Mouse (Mus musculus) embryonic facial prominence, embryonic 13.5 days (tissue): ENCODE results near the gene Agpat1. TPM values are rescaled to one million over a fixed set of nuclear protein-coding genes. Genes with fewer than 3 reads are reported as not detected.
A peak's percentile ranks its signal among the peaks of the same experiment; 100 is the strongest.

Experiments used
- ATAC-seq: fragments of 200-750 bp; cut with Nextera tagmentation; 2 replicates; pipeline ENCODE4 v1.8.0; 2017; ENCODE audit warnings: low read depth; ENCODE audit not compliant: insufficient number of reproducible peaks, insufficient read depth, low FRiP score, low TSS enrichment
- H3K27ac ChIP-seq: fragments of 300-500 bp; sonication (generic); 2 replicates; pipeline ENCODE4 v1.5.1; 2015; ENCODE audit warnings: moderate library complexity, mild to moderate bottlenecking, inconsistent platforms
- H3K27me3 ChIP-seq: fragments of 300-500 bp; sonication (generic); 2 replicates; pipeline ENCODE4 v1.6.1; 2015; ENCODE audit warnings: mild to moderate bottlenecking, inconsistent platforms
- H3K36me3 ChIP-seq: fragments of 300-500 bp; sonication (generic); 2 replicates; pipeline ENCODE4 v1.6.1; 2015; ENCODE audit warnings: mild to moderate bottlenecking, inconsistent platforms
- H3K4me1 ChIP-seq: fragments of 300-500 bp; sonication (generic); 2 replicates; pipeline ENCODE4 v1.6.1; 2015; ENCODE audit warnings: inconsistent platforms
- H3K4me2 ChIP-seq: fragments of 300-500 bp; sonication (generic); 2 replicates; pipeline ENCODE4 v1.6.1; 2015; ENCODE audit warnings: moderate library complexity, mild to moderate bottlenecking, inconsistent platforms
- H3K4me3 ChIP-seq: fragments of 300-500 bp; sonication (generic); 2 replicates; pipeline ENCODE4 v1.5.1; 2015; ENCODE audit warnings: mild to moderate bottlenecking, inconsistent platforms
- H3K9ac ChIP-seq: fragments of 300-500 bp; sonication (generic); 2 replicates; pipeline ENCODE4 v1.6.1; 2015; ENCODE audit warnings: mild to moderate bottlenecking, inconsistent platforms
- H3K9me3 ChIP-seq: fragments of 300-500 bp; sonication (generic); 2 replicates; pipeline ENCODE4 v1.6.1; 2016; ENCODE audit warnings: inconsistent platforms
- WGBS: fragments of 180-500 bp; shearing (Covaris S2); methylation state at CpG from one replicate; pipeline ENCODE4 v1.1.7; 2015; ENCODE audit warnings: mixed read lengths; 5-methylcytosine and 5-hydroxymethylcytosine counted together
- polyA plus RNA-seq: library from polyadenylated mRNA; unstranded; fragments of >200 nt; fragmentation: Nextera tagmentation; extraction: Ambion mirVana; gene quantifications from 2 replicates; pipeline ENCODE4 v1.2.1, GENCODE M21; 2015

Gene Agpat1
- polyA plus RNA-seq, 1 experiment from 2014 or later, result 57.5 TPM

DNA sequence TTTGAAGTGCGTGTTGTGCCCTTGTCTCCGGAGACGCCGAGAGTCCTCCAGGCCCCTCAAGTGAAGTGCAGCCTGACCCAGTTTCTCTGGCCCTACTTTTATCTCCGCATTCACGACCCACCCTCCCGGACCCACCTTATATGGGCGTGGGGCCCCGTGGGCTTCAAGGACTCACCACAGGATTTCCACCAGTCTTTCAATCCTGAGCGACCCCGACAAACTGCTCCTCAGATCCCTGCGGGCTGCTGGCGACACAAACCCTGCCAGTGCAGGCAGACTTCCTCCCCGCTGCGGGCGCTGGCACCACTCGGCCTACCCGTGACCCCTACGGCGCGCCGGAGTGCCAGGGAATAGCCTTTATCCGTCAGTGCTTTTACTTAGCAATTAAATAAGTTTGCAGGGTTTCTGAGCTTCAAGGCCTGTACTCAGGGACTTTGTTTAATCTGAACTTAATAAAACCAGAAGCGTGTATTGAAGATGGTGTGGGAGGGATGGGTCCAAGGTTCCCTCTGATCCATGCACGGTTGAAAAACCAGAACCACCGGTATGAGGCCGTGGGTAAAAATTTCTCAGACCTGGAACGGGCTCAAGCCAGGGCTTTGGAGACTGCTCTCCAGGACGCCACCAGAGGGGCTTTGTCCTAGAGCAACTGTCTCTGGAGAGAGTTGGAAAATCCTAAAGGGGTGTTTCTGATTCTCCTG, 24.0 kb downstream of the Agpat1 start, which contains the start of gene Ppt2:
Gene Ppt2 (minus strand): TSS at position 568 of the 701 bp plus-strand sequence.
- Histone ChIP-seq H3K27ac (peak within 1 kb of the TSS; percentile 97), H3K9me3 (no peaks in the 10 kb centered on the region), H3K4me2 (peak within 1 kb of the TSS; percentile 91), H3K4me1 (peaks cover 61% of the 10 kb centered on the region), H3K9ac (peak within 1 kb of the TSS; percentile 83), H3K36me3 (peaks cover 17% of the 10 kb centered on the region), H3K4me3 (peak within 1 kb of the TSS; percentile 82), H3K27me3 (peaks cover 38% of the 10 kb centered on the region)
- WGBS, result 2% methylated on average over 29 of the region's 29 CpGs
- ATAC-seq, result no peak

DNA sequence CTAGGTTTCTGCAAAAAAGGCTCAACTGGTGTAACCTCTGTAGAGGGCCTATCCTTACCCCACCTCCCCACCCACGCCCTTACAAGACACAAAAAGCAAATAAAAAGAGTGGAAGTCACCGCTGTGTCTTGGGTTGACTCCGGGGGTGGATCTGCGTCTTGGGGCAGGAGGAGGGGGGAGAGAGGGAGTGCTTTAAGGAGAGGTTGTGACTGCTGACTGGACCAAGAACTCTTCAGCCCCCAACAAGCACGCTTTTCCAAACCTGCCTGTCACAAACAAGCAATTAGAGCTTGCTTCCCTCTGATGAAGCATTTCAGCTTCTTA, 24.5 kb downstream of the Agpat1 start:
- Histone ChIP-seq H3K27me3 (peaks cover 43% of the 10 kb centered on the region), H3K27ac (peak overlapping the region; percentile 97), H3K4me3 (peak overlapping the region; percentile 82), H3K4me2 (peak overlapping the region; percentile 91), H3K4me1 (peaks cover 61% of the 10 kb centered on the region), H3K9ac (peak overlapping the region; percentile 83), H3K36me3 (peaks cover 13% of the 10 kb centered on the region), H3K9me3 (no peaks in the 10 kb centered on the region)
- ATAC-seq, result no peak
- 24% methylated on average over 5 of the region's 5 CpGs for WGBS

DNA sequence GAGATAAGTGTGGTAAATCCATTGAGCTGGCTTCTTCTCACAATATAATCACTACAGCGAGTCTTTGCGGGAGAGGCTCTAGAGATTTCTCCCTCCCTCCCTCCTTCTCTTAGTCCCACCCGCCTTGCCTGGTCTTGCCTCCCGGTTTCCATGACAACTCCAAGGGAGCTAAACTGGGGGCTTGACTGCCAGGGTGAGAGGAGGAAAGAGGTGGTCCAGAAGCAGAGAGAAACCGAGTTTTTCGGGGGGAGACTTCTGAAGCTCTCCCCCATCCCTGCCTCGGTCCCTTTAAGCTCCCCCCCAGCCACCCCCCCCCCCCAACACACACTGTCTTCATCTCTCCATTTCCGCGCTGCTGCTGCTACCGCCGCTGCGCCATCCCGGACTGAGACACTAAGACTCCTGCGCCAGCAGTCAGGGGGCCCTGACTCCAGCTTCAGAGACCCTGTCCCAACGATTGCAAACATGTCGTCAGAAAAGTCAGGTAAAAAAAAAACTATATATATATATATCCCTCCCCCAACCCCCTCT, 25.2 kb downstream of the Agpat1 start, which contains the start of gene Prrt1:
Gene Prrt1 (plus strand): TSS at position 313 of the 531 bp plus-strand sequence.
- 2% methylated on average over 16 of the region's 16 CpGs for WGBS
- Histone ChIP-seq H3K4me3 (peak within 1 kb of the TSS; percentile 82), H3K27ac (peak within 1 kb of the TSS; percentile 97), H3K27me3 (peaks cover 47% of the 10 kb centered on the region), H3K4me2 (peak within 1 kb of the TSS; percentile 91), H3K36me3 (peaks cover 6% of the 10 kb centered on the region; the same call in 1 of the 2 replicates), H3K4me1 (peaks cover 61% of the 10 kb centered on the region), H3K9ac (peak within 1 kb of the TSS; percentile 83), H3K9me3 (no peaks in the 10 kb centered on the region)
- no peak for ATAC-seq

DNA sequence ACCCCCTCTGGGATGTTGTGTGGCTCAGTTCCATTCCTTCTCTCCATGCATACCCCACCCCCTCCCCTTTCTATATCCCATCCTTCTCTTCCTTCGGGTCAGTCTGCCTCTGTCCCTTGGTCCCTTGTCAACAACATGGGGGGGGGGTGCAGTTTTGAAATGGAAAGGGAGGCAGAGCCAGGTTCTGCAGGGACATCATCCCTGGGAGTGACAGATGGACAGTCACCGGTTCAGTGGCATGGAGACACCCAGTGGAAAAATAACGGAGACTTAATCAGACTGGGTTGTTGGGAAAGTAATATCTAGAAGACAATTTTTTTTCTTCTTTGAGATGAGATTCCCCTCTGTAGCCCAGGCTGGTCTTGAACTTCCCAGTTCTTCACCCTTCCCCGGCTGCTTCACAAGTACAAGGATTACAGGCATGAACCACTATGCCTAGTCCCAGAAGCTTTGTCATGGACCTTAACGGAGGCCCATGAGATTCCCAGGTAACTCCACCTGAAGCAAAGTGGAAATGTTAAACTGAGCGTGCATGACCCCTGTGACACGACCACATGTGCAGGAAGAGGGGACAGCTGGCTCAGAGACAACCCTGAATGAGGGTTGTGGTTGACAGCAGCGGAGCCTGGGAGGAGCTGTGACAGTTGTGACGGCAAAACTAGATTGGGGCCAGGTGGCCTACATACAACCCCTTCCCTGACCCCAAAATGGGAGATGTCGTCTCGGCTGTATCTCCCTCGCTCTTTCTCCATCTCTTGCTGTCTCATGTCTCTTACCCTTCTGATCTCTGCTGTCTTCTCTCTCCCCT, 25.9 kb downstream of the Agpat1 start:
- peaks cover 47% of the 10 kb centered on the region for H3K27me3 ChIP-seq
- H3K36me3 ChIP-seq, result peaks cover 5% of the 10 kb centered on the region; the same call in 1 of the 2 replicates
- H3K4me2 ChIP-seq, result peak overlapping the region; percentile 91
- H3K9me3 ChIP-seq, result no peaks in the 10 kb centered on the region
- H3K4me1 ChIP-seq, result peaks cover 61% of the 10 kb centered on the region
- WGBS, result 12% methylated on average over 12 of the region's 12 CpGs
- H3K9ac ChIP-seq, result peak overlapping the region; percentile 83; the same call in 1 of the 2 replicates
- peak overlapping the region; percentile 82 for H3K4me3 ChIP-seq
- no peak for ATAC-seq
- no peak overlapping the region for H3K27ac ChIP-seq

DNA sequence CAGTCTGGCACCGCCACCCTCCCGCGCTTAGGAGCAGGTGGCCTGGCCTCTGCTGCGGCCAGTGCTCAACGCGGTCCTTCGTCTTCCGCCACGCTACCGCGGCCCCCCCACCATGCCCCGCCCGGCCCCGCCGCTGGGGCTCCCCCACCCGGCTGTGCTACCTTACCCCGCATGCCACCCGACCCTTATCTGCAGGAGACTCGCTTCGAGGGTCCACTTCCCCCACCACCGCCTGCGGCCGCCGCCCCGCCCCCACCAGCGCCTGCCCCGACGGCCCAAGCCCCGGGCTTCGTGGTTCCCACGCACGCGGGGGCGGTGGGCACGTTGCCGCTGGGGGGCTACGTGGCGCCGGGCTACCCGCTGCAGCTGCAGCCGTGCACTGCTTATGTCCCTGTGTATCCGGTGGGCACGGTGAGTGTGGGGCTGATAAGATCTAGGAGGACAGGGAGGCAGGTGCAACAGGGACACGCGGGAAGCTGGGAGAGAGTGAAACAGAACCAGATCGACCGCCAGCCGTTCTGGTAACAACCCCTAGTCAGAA, 26.8 kb downstream of the Agpat1 start:
- H3K27ac ChIP-seq, result no peak overlapping the region
- H3K4me2 ChIP-seq, result peak overlapping the region; percentile 91
- H3K4me3 ChIP-seq, result peak overlapping the region; percentile 46
- H3K4me1 ChIP-seq, result peaks cover 60% of the 10 kb centered on the region
- no peaks in the 10 kb centered on the region for H3K9me3 ChIP-seq
- ATAC-seq, result no peak
- H3K9ac ChIP-seq, result 0 out of 2 replicates have a peak overlapping the region, but pooled peaks have one; percentile 27
- WGBS, result 2% methylated on average over 48 of the region's 48 CpGs
- H3K27me3 ChIP-seq, result peaks cover 49% of the 10 kb centered on the region
- H3K36me3 ChIP-seq, result no peaks in the 10 kb centered on the region

DNA sequence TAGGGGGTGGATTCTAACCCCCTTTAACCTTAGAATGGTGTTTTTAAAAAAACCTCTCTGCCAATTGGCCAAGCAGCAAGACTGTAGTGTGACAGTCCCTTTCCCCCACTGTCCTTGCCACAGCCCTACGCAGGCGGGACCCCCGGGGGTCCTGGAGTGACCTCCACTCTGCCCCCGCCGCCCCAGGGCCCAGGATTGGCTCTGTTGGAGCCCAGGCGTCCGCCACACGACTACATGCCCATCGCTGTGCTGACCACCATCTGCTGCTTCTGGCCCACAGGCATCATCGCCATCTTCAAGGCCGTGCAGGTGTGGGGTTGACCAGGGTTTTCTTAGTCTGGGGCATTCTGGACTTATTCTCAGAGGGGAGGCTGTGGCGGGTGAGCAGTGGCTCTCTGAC, 27.6 kb downstream of the Agpat1 start:
- peaks cover 49% of the 10 kb centered on the region for H3K27me3 ChIP-seq
- H3K4me1 ChIP-seq, result peaks cover 52% of the 10 kb centered on the region
- no peaks in the 10 kb centered on the region for H3K36me3 ChIP-seq
- ATAC-seq, result no peak
- no peak overlapping the region for H3K27ac ChIP-seq
- H3K4me2 ChIP-seq, result peak overlapping the region; percentile 91
- no peaks in the 10 kb centered on the region for H3K9me3 ChIP-seq
- WGBS, result 6% methylated on average over 12 of the region's 12 CpGs
- H3K9ac ChIP-seq, result peak overlapping the region; percentile 67
- H3K4me3 ChIP-seq, result peak overlapping the region; percentile 46

DNA sequence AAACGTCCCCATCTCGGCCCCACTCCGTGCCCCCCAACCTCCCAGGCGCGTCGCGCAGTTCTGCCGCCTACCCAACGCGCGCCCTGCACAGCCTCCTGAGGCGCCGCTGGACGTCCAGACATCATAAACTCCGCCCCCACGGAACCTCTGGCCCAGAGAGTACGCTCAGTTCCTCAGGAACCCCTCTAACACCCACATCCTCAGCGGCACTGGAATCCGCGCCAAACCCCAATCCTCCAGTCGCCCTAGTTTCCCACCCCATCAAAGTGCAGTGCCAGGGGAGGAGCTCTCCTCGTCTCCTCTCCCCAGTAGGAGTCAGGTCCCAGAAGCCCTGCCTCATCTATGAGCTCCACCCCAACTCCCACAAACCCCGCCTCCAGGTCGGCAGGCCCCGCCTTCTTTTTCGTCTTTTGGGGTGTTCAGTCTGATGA, 28.2 kb downstream of the Agpat1 start:
- Histone ChIP-seq H3K4me2 (peak overlapping the region; percentile 91), H3K9me3 (no peaks in the 10 kb centered on the region), H3K4me1 (peaks cover 51% of the 10 kb centered on the region), H3K4me3 (peak overlapping the region; percentile 46), H3K9ac (peak overlapping the region; percentile 67), H3K36me3 (no peaks in the 10 kb centered on the region), H3K27ac (0 out of 2 replicates have a peak overlapping the region, but pooled peaks have one; percentile 22), H3K27me3 (peaks cover 49% of the 10 kb centered on the region)
- ATAC-seq, result peak; percentile 52
- WGBS, result 1% methylated on average over 26 of the region's 26 CpGs

DNA sequence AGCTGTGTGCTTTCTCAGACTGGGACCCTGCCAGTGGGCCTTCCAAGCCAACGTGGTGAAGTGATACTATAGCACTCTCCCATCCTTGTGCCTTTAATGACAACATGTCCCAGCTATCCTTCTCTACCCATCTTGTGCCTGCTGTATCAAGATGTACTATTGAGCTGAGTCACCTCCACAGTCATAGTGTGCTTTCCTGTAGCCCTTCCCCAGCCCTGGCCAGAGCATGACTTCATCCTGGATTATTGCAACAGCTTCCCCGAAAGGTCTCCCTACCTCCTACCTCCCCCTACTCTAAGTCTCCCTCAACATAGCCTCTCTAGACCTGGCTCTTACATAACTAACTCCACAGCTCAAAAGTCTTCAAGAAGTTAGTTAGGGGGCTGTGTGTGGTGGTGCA, 31.6 kb downstream of the Agpat1 start:
- Histone ChIP-seq H3K4me1 (peaks cover 23% of the 10 kb centered on the region), H3K9me3 (no peaks in the 10 kb centered on the region), H3K36me3 (no peaks in the 10 kb centered on the region), H3K4me3 (no peak overlapping the region), H3K9ac (no peak overlapping the region), H3K27me3 (peaks cover 35% of the 10 kb centered on the region), H3K27ac (no peak overlapping the region), H3K4me2 (no peak overlapping the region)
- ATAC-seq, result no peak
- 68% methylated on average over 2 of the region's 2 CpGs for WGBS

DNA sequence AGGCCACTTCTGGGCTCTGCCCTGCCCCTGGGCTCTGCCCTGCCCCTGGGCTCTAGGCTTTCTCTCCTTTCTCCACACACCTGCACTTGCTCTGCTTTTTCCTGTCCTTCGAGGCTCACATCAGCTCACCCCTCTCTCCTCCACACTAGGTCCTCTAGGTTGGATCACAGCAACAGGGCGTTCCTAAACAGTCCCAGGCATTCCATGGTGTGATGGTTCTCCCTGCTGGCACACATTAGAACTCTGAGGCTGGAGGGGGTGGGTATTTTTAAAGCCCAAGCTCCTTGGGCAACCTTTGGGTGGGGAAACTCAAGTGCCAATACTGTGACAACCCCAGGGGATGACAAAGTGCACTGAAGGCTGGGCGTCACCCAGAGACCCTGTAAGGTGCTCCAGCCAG, 33.4 kb downstream of the Agpat1 start:
- no peak for ATAC-seq
- H3K4me2 ChIP-seq, result no peak overlapping the region
- no peak overlapping the region for H3K4me3 ChIP-seq
- peak overlapping the region; percentile 28; the same call in 1 of the 2 replicates for H3K27ac ChIP-seq
- 55% methylated on average over 3 of the region's 3 CpGs for WGBS
- peaks cover 17% of the 10 kb centered on the region for H3K27me3 ChIP-seq
- no peaks in the 10 kb centered on the region for H3K9me3 ChIP-seq
- 0 out of 2 replicates have a peak overlapping the region, but pooled peaks have one; percentile 32 for H3K9ac ChIP-seq
- no peaks in the 10 kb centered on the region for H3K36me3 ChIP-seq
- peaks cover 18% of the 10 kb centered on the region for H3K4me1 ChIP-seq

DNA sequence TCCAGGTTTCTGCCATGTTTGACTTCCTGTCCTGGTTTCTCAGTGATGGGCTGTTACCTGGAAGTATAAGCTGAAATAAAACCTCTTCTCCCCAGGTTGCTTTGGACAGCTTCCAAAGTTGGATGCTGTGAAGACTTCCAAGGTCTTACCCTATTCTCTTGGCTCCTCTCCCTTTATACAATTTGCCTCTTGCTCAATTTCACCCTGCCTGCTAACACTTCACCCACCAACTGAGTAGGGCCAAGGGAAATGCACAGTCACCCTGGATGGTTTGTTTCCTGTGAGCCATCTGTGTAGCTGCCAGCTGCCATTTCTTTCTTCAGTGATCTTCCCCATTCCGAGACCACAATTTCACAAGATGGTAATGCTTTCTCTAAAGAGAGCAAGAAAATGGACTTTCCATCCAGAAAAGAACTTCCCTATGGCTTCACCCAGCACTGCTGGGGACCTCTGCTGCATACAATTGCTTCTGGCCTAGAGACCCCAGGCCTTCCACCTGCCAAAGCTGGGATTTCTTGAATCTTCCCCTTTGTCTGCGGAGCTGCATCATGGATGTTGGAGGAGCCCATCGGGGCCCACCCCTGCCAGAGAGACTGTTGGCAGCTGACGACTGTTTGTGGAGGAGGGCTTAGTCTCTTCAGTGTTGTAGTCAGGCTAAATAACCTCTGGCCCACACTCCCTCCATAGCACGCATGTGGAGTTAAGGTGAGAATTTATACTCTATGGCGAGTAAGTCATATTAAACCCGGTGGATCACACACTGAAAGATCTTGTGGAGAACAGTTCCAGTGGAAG, 35.6 kb downstream of the Agpat1 start:
- no peak overlapping the region for H3K4me3 ChIP-seq
- H3K4me1 ChIP-seq, result peaks cover 17% of the 10 kb centered on the region
- H3K27me3 ChIP-seq, result 0 out of 2 replicates have a peak, but pooled peaks cover 2% of the 10 kb centered on the region
- no peak overlapping the region for H3K4me2 ChIP-seq
- H3K9ac ChIP-seq, result no peak overlapping the region
- WGBS, result 79% methylated on average over 7 of the region's 7 CpGs
- no peak for ATAC-seq
- no peak overlapping the region for H3K27ac ChIP-seq
- H3K36me3 ChIP-seq, result no peaks in the 10 kb centered on the region
- H3K9me3 ChIP-seq, result no peaks in the 10 kb centered on the region
